Mouse (Mus musculus): Measurements from ENCODE around the gene Pqlc3. TPM values are rescaled to one million over a fixed set of nuclear protein-coding genes. Genes with fewer than 3 reads are reported as not detected.

The Pqlc3 gene
- polyA plus RNA-seq, 1 experiment from 2014 or later = 5.6 TPM

DNA sequence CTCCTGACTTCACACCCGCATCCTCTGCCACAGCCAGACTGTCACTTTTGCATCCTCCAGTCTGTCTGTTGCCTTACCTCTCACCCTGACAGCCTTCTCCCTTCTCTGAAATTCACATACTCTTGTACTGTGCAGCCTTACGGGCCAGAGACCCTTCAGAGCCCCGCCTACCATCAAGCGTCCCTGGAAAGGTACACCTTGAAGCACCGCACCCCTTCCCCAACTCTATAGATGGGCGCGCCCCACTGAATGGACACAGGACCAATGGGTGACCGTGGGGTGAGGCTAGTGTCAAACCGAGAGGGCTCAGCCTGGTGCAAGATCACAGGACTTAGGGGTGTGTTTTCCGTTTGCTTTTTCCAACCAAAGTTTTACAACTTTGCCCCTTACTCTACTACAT lies 1.1 kb downstream of the Pqlc3 start:
- 13% methylated on average over 10 of the region's 10 CpGs for WGBS (ENCODE audit: insufficient replicate concordance)
- Histone ChIP-seq H3K9ac (peak overlapping the region; percentile 73), H3K4me2 (peak overlapping the region; percentile 97), H3K27me3 (replicated peaks) (peaks cover 45% of the 10 kb centered on the region), H3K27ac (no peak overlapping the region), H3K9me3 (replicated peaks) (no peaks in the 10 kb centered on the region), H3K36me3 (0 out of 2 replicates have a peak, but pooled peaks cover 5% of the 10 kb centered on the region), H3K4me1 (peaks cover 47% of the 10 kb centered on the region), H3K4me3 (peak overlapping the region; percentile 75)
- no peak for ATAC-seq

DNA sequence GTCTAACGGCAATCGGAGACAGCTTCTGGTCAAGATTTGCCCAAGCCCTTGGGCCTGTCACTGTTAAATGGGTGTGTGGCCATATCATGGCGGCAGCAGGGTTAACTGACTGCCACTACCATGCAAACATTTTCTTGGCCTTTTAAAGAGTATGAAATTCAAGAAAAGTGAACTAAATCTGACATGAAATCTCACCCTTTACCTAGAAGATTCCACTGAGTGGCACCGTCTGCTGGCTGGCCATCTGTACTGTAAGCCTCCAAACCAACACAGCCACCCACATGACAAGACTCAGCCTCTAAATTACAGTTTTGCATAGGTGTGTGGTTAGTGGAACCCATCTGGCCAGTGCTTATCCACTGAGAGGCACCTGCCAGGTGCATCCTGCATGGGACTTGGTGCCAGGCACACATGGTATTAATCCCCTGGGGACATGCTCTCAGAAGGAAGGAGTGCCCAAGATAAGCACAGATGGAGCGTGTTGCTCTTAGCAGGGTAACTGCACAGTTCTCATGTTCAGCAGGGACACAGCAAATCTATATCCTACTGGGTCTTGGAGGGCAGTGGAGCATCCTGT lies 3.2 kb downstream of the Pqlc3 start:
- Histone ChIP-seq H3K4me1 (peaks cover 43% of the 10 kb centered on the region), H3K4me2 (no peak overlapping the region), H3K27me3 (replicated peaks) (peaks cover 42% of the 10 kb centered on the region), H3K36me3 (0 out of 2 replicates have a peak, but pooled peaks cover 5% of the 10 kb centered on the region), H3K9ac (no peak overlapping the region), H3K9me3 (replicated peaks) (no peaks in the 10 kb centered on the region), H3K27ac (no peak overlapping the region), H3K4me3 (no peak overlapping the region)
- ATAC-seq = no peak
- 78% methylated on average over 5 of the region's 5 CpGs for WGBS (ENCODE audit: insufficient replicate concordance)

DNA sequence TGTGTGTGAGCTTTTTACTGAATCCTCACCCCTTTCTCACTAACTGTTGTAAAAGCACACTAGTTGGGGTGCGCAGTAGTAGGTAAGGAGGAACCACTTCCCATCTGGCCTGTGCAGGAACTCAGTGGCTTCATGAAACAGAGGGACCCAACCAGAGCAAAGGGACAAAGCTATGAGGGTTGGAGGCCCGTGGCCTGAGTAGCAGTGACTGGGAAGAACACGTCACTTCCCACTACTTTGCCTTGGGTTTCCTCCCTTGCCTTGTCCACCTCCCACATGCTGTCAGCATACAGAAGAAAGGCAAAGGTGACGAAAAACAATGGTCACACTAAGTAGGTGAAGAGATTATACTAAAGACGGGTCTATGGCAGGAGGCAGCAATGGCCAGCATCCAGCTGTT lies 3.9 kb downstream of the Pqlc3 start:
- Histone ChIP-seq H3K4me2 (no peak overlapping the region), H3K4me1 (peaks cover 36% of the 10 kb centered on the region), H3K9ac (no peak overlapping the region), H3K36me3 (0 out of 2 replicates have a peak, but pooled peaks cover 5% of the 10 kb centered on the region), H3K9me3 (replicated peaks) (no peaks in the 10 kb centered on the region), H3K4me3 (no peak overlapping the region), H3K27ac (no peak overlapping the region), H3K27me3 (replicated peaks) (peaks cover 35% of the 10 kb centered on the region)
- WGBS (ENCODE audit: insufficient replicate concordance) = 71% methylated on average over 5 of the region's 5 CpGs
- no peak for ATAC-seq

DNA sequence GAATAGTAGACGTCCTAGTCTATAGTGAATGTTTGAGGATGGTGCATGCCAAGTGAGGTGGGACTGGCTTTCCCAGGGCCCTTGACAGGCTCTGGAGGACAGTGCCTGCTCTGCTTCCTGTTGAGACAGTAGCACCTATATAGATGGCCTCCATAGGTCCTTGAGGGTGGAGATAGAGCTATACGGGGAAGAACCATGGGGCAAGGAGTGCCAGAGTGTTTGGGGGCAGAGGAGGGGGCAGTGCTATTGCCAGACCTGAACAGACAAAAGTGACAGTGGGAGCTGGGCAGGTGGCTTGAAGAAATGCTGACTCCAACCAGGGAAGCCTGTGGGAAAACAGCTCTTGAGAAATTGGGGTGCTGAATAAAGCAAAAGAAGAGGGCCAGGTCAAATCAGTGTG lies 5.9 kb downstream of the Pqlc3 start:
- H3K27me3 ChIP-seq (replicated peaks) = peaks cover 24% of the 10 kb centered on the region
- H3K4me1 ChIP-seq = peaks cover 18% of the 10 kb centered on the region
- ATAC-seq = no peak
- no peak overlapping the region for H3K27ac ChIP-seq
- no peak overlapping the region for H3K4me2 ChIP-seq
- no peak overlapping the region for H3K4me3 ChIP-seq
- 80% methylated on average over 2 of the region's 2 CpGs for WGBS (ENCODE audit: insufficient replicate concordance)
- H3K9ac ChIP-seq = no peak overlapping the region
- no peaks in the 10 kb centered on the region for H3K9me3 ChIP-seq (replicated peaks)
- H3K36me3 ChIP-seq = peaks cover 10% of the 10 kb centered on the region

DNA sequence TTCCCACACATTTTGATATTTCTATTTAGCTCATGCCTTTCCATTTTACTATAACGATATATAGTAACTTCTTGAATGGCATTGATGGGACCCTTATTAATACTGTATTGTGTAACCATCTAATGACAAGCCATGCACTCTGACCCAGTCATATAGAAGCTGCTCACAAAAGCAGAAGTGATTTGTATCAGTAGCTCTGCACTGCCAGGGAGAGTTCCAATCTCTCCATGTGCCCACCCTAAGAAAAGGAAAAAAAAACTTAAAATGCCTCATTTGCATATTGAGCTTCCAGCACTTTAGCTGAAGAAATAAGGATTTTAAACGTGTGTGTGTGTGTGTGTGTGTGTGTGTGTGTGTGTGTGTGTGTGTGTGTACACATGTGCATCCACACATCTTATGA lies 7.9 kb downstream of the Pqlc3 start:
- 79% methylated on average over 2 of the region's 2 CpGs for WGBS (ENCODE audit: insufficient replicate concordance)
- Histone ChIP-seq H3K9me3 (replicated peaks) (no peaks in the 10 kb centered on the region), H3K4me3 (no peak overlapping the region), H3K36me3 (peaks cover 16% of the 10 kb centered on the region), H3K27me3 (replicated peaks) (peaks cover 4% of the 10 kb centered on the region), H3K27ac (no peak overlapping the region), H3K9ac (no peak overlapping the region), H3K4me1 (peaks cover 11% of the 10 kb centered on the region; the same call in 1 of the 2 replicates), H3K4me2 (no peak overlapping the region)
- no peak for ATAC-seq

DNA sequence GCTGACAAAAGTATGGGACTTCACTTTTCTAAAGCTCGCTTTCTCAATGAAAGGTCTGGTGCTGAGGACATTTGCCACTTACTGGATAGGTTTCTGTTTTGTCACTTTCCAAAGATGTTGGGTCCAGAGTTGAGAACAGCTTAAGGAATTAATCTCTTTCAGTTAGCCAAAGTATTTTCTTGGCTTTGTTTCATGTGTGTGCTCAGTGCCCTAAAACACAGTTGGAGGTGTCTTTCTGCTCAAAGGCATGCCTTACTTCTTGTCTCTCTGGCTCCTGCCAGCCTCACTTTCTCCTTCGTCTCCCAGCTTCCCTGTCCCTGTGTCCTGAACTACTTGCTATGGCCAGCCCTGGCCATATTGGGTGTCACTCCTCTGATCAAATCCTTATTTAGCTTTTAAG lies 8.8 kb downstream of the Pqlc3 start:
- Histone ChIP-seq H3K36me3 (peaks cover 21% of the 10 kb centered on the region), H3K4me2 (no peak overlapping the region), H3K4me3 (no peak overlapping the region), H3K9me3 (replicated peaks) (no peaks in the 10 kb centered on the region), H3K9ac (no peak overlapping the region), H3K4me1 (peaks cover 11% of the 10 kb centered on the region; the same call in 1 of the 2 replicates), H3K27ac (no peak overlapping the region), H3K27me3 (replicated peaks) (no peaks in the 10 kb centered on the region)
- 80% methylated on average over 2 of the region's 2 CpGs for WGBS (ENCODE audit: insufficient replicate concordance)
- ATAC-seq = no peak

DNA sequence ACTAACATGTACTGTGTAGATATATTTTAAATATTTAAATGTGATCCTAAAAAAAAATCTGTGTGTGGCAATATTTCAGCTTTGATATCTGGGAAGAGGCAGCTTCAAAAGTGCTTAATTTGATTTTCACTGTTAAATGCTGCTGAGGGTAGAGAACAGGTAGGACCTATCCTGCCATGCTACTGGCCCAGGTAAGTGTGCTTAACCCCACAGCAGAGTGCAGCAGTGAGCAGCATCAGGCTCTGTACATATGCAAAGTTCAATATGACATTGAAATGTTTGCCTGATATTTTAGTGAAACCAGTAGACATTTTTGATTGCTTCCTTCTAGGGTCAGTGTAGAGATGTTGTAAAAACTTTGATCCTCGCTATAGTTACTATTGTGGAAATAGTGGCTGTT lies 14.4 kb downstream of the Pqlc3 start:
- WGBS (ENCODE audit: insufficient replicate concordance) = 83% methylated on average over 1 of the region's 1 CpGs
- H3K27ac ChIP-seq = no peak overlapping the region
- no peak overlapping the region for H3K4me3 ChIP-seq

DNA sequence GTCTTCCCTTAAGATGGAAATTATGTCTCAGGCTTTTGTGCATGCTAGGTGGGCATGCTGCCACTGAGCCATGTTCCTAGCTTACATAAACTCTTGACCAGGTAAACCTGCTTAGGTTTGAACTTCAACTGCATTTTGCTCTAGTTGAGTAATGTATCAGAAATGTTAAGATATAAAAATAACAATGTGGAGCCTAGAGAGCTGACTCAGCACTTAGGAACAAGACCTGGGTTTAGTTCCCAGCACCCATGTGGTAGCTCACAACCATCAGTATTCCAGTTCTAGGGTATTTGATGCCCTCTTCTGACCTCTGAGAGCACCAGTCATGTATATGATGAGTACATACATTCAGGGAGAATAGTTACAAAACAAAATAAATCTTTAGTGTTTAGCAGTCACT lies 23.1 kb downstream of the Pqlc3 start:
- no peak overlapping the region for H3K4me2 ChIP-seq
- H3K4me3 ChIP-seq = no peak overlapping the region
- H3K27ac ChIP-seq = no peak overlapping the region
- no peaks in the 10 kb centered on the region for H3K4me1 ChIP-seq
- peaks cover 88% of the 10 kb centered on the region for H3K36me3 ChIP-seq
- no peaks in the 10 kb centered on the region for H3K9me3 ChIP-seq (replicated peaks)
- H3K27me3 ChIP-seq (replicated peaks) = no peaks in the 10 kb centered on the region
- no peak overlapping the region for H3K9ac ChIP-seq
- ATAC-seq = no peak

More for the DNA sequence above, 14.4 kb downstream of the Pqlc3 start:
- Histone ChIP-seq H3K36me3 (peaks cover 54% of the 10 kb centered on the region), H3K4me1 (no peaks in the 10 kb centered on the region), H3K9me3 (replicated peaks) (no peaks in the 10 kb centered on the region), H3K27me3 (replicated peaks) (no peaks in the 10 kb centered on the region), H3K9ac (no peak overlapping the region), H3K4me2 (no peak overlapping the region)
- no peak for ATAC-seq

DNA sequence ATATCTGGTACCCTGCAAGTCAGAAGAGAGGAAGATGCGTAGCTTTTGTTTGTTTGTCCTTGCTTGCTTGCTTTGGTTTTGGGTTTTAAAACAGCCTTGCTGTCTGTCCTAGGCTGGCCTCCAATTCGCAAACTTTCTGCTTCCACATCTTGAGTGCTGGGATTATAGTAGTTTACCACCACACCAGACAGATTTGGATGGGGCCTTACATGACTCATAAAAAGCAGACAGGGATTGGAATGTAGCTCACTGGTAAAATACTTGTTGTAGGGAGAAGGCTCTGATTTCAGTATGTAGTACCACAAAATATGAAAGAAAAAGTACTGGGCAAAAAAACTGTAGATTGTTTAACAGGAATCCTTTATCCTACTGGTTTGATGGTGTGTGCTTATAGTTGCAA lies 33.4 kb downstream of the Pqlc3 start:
- Histone ChIP-seq H3K4me1 (no peaks in the 10 kb centered on the region), H3K27me3 (replicated peaks) (no peaks in the 10 kb centered on the region), H3K4me2 (no peak overlapping the region), H3K27ac (no peak overlapping the region), H3K9ac (no peak overlapping the region), H3K4me3 (no peak overlapping the region), H3K9me3 (replicated peaks) (no peaks in the 10 kb centered on the region), H3K36me3 (peaks cover 65% of the 10 kb centered on the region)
- no peak for ATAC-seq
- WGBS (ENCODE audit: insufficient replicate concordance) = 92% methylated on average over 2 of the region's 2 CpGs

DNA sequence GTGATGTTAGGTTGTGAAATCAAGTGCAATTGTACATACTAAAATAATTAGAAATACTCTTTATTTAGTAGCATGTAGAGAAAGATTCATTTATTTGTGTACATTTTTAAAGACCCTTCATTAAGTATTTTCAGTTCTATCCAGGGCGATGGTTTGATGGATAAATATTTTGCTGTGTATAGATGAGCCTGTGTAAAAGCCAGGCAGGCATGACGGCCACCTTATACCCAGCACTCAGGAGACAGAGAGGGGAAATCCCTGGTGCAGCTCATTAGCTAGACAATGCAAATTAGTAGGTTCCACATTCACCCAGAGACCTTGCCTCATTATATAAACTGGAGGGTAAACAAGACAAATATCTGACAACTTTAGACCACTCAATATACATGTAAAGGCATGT lies 36.9 kb downstream of the Pqlc3 start:
- H3K4me2 ChIP-seq = no peak overlapping the region
- no peaks in the 10 kb centered on the region for H3K9me3 ChIP-seq (replicated peaks)
- H3K36me3 ChIP-seq = peaks cover 69% of the 10 kb centered on the region
- H3K27me3 ChIP-seq (replicated peaks) = no peaks in the 10 kb centered on the region
- H3K4me3 ChIP-seq = no peak overlapping the region
- no peak for ATAC-seq
- 84% methylated on average over 2 of the region's 2 CpGs for WGBS (ENCODE audit: insufficient replicate concordance)
- H3K27ac ChIP-seq = no peak overlapping the region
- H3K9ac ChIP-seq = no peak overlapping the region
- no peaks in the 10 kb centered on the region for H3K4me1 ChIP-seq

DNA sequence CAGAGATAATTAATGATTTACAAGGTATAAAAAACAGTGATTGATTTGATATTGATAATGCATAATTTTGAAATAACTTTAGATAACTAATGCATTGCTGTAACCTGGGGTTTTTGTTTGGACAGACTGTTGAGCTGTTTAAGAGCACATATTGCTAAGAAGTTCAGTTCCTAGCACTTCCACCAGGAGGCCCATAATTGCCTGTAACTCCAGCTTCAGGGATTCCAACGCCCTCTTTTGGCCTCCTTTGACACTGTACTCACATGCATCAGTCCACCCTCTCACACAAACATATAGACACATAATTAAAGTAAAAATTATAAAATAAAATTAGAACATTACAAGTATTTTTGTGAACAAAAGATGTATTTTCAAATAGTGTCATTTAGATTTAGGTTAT lies 41.4 kb downstream of the Pqlc3 start:
- no peaks in the 10 kb centered on the region for H3K27me3 ChIP-seq (replicated peaks)
- no peak overlapping the region for H3K4me2 ChIP-seq
- no peaks in the 10 kb centered on the region for H3K9me3 ChIP-seq (replicated peaks)
- H3K9ac ChIP-seq = no peak overlapping the region
- H3K4me3 ChIP-seq = no peak overlapping the region
- ATAC-seq = no peak
- no peak overlapping the region for H3K27ac ChIP-seq
- peaks cover 68% of the 10 kb centered on the region for H3K36me3 ChIP-seq
- H3K4me1 ChIP-seq = no peaks in the 10 kb centered on the region
- 65% methylated on average over 1 of the region's 1 CpGs for WGBS (ENCODE audit: insufficient replicate concordance)

DNA sequence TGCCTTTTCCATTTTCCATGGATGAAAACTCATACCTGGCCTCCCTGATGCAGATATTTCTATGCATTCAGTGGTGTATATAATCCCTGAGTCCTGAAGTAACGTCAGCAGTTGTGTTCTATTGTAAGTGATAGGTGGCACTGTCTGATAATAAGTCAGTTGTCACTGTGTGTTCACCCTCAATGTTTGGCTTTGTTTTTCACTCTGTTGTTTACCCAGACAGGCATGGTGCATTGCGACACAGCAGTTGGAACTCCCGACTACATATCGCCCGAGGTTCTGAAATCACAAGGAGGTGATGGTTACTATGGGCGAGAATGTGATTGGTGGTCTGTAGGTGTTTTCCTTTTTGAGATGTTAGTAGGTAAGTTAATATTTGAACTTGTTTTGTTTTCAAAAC lies 52.0 kb downstream of the Pqlc3 start:
- Histone ChIP-seq H3K27ac (no peak overlapping the region), H3K9ac (no peak overlapping the region), H3K27me3 (replicated peaks) (no peaks in the 10 kb centered on the region), H3K4me3 (no peak overlapping the region), H3K4me2 (no peak overlapping the region), H3K4me1 (no peaks in the 10 kb centered on the region), H3K9me3 (replicated peaks) (no peaks in the 10 kb centered on the region), H3K36me3 (peaks cover 40% of the 10 kb centered on the region)
- WGBS (ENCODE audit: insufficient replicate concordance) = 75% methylated on average over 6 of the region's 6 CpGs
- ATAC-seq = no peak

DNA sequence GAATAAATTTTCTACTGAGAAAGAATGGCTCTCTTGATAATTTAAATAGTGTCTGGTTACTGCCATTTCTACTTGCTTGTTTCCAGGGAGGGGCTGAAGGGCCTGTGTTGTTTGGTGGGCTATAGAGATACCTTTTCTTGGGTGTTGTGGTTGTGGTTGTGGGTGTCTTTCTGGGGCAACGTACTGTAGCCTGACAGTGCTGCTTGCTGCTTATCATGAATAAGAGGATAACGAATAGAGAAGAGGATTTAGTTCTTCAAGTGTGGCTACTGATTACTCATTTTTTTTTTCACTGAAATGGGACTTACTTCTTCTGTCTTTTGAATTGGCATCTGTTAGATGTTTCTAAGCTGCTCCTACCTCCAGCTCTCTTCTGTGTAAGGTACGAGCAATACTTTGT lies 58.2 kb downstream of the Pqlc3 start:
- Histone ChIP-seq H3K27me3 (replicated peaks) (no peaks in the 10 kb centered on the region), H3K36me3 (peaks cover 43% of the 10 kb centered on the region), H3K9me3 (replicated peaks) (no peaks in the 10 kb centered on the region), H3K9ac (no peak overlapping the region), H3K4me1 (no peaks in the 10 kb centered on the region), H3K27ac (no peak overlapping the region), H3K4me3 (no peak overlapping the region), H3K4me2 (no peak overlapping the region)
- WGBS (ENCODE audit: insufficient replicate concordance) = 52% methylated on average over 3 of the region's 3 CpGs
- no peak for ATAC-seq

Data from liver, embryonic 12.5 days (tissue).